8 mouse cellular contexts compared by ENCODE assay signal in genomic region chr7:17058816-17059462, GRCm38 (mm10). TPM values are rescaled to one million over a fixed set of nuclear protein-coding genes. Genes with fewer than 3 reads are reported as not detected.
A peak's percentile ranks its signal among the peaks of the same experiment; 100 is the strongest.
DNase-seq lines count a peak whose midpoint lies in the region; ATAC-seq and TF ChIP-seq lines count a peak whose summit lies in the region.

No protein-coding gene starts in this region.

- no peak overlapping the region for H3K4me3 ChIP-seq in bone marrow, adult 2 months (replicated peaks; ENCODE audit: control insufficient read depth, low read depth, low read length)
- H3K4me3 ChIP-seq in heart, embryonic 15.5 days, result peak overlapping the region; percentile 78
- peak overlapping the region; percentile 60 for H3K4me3 ChIP-seq in stomach, postnatal 0 days (ENCODE audit: low read depth, low read length)

- H3K9ac ChIP-seq in heart, embryonic 15.5 days, result peak overlapping the region; percentile 39
- H3K9ac ChIP-seq in stomach, postnatal 0 days (ENCODE audit: low read length), result peak overlapping the region; percentile 57

- peak overlapping the region; percentile 71 for H3K4me2 ChIP-seq in heart, embryonic 15.5 days
- H3K4me2 ChIP-seq in stomach, postnatal 0 days (replicated peaks; ENCODE audit: low read depth), result peak overlapping the region; percentile 51

- H3K9me3 ChIP-seq in heart, embryonic 15.5 days (replicated peaks), result no peaks in the 10 kb centered on the region
- no peaks in the 10 kb centered on the region for H3K9me3 ChIP-seq in stomach, postnatal 0 days (ENCODE audit: control insufficient read depth, low read length)

- H3K27me3 ChIP-seq in heart, embryonic 15.5 days, result no peaks in the 10 kb centered on the region
- no peaks in the 10 kb centered on the region for H3K27me3 ChIP-seq in stomach, postnatal 0 days (ENCODE audit: control insufficient read depth, insufficient read depth, low read length)

- no peak for TF ChIP-seq POLR2A in bone marrow, adult 2 months (IDR thresholded peaks at IDR 0.05; ENCODE audit: borderline replicate concordance, control insufficient read depth, low read depth, low read length)

- H3K36me3 ChIP-seq in heart, embryonic 15.5 days, result peaks cover 14% of the 10 kb centered on the region
- peaks cover 3% of the 10 kb centered on the region; the same call in 1 of the 2 replicates for H3K36me3 ChIP-seq in stomach, postnatal 0 days (ENCODE audit: control insufficient read depth, insufficient read depth, low read length)

- H3K4me1 ChIP-seq in bone marrow, adult 2 months (ENCODE audit: control insufficient read depth, insufficient read depth, low read length), result peaks cover 6% of the 10 kb centered on the region
- H3K4me1 ChIP-seq in heart, embryonic 15.5 days (replicated peaks), result peaks cover 63% of the 10 kb centered on the region
- H3K4me1 ChIP-seq in stomach, postnatal 0 days (replicated peaks; ENCODE audit: control insufficient read depth, insufficient read depth), result peaks cover 9% of the 10 kb centered on the region

- TF ChIP-seq EP300 in stomach, postnatal 0 days (optimal IDR thresholded peaks at IDR 0.05), result no peak

- intact Hi-C loops in left cerebral cortex, postnatal 36 days (cut with DNase I), result no loop called here

- peak overlapping the region; percentile 39 for H3K27ac ChIP-seq in bone marrow, adult 2 months (ENCODE audit: control insufficient read depth, insufficient read depth, low read depth, low read length, poor library complexity)
- peak overlapping the region; percentile 96 for H3K27ac ChIP-seq in heart, embryonic 15.5 days
- peak overlapping the region; percentile 99 for H3K27ac ChIP-seq in stomach, postnatal 0 days (replicated peaks)

- TF ChIP-seq CTCF in bone marrow, adult 2 months (IDR thresholded peaks at IDR 0.05; ENCODE audit: control insufficient read depth, insufficient read depth, low read length), result no peak
- no peak for TF ChIP-seq CTCF in stomach, postnatal 0 days (IDR thresholded peaks at IDR 0.05; ENCODE audit: low read depth)

- no peak for ATAC-seq in heart, embryonic 15.5 days (replicated peaks; ENCODE audit: insufficient number of reproducible peaks, insufficient read depth, low FRiP score, low read depth)
- ATAC-seq in stomach, postnatal 0 days (ENCODE audit: low FRiP score, low TSS enrichment), result peak; percentile 25

- WGBS in bone marrow, adult 2 months, result 14% methylated on average over 8 of the region's 8 CpGs
- 24% methylated on average over 8 of the region's 8 CpGs for WGBS in heart, embryonic 15.5 days
- 3% methylated on average over 8 of the region's 8 CpGs for WGBS in stomach, postnatal 0 days

- peak; percentile 61 for DNase-seq in layer of hippocampus, adult 11-12 months (ENCODE audit: low spot score)
- no peak for DNase-seq in layer of hippocampus, adult 9-11 months
- DNase-seq in kidney, postnatal 10 days, result peak; percentile 79
- peak; percentile 88 for DNase-seq in lung, postnatal 36 days
- peak; percentile 85 for DNase-seq in stomach, postnatal 0 days (ENCODE audit: low spot score)
- no peak for DNase-seq in left cerebral cortex, postnatal 36 days (ENCODE audit: low spot score in 2 of 2)

RNA-seq across cellular contexts. Expression of gene Hif3a, which starts 3.3 kb away (rescaled TPM):
- polyA plus RNA-seq in bone marrow, adult 2 months (2011; ENCODE audit: insufficient read depth, insufficient read length, low replicate concordance, missing spikeins), result 1.8 and 3.3 TPM in 2 replicates
- 36.4 and 44.0 TPM in 2 replicates for polyA plus RNA-seq in heart, embryonic 15.5 days (2015; fragmentation: Nextera tagmentation; extraction: Ambion mirVana)
- 3.4 and 4.0 TPM in 2 replicates for polyA plus RNA-seq in stomach, postnatal 0 days (2015; fragmentation: Nextera tagmentation; extraction: Ambion mirVana)
- 10 to 100 TPM in 1 of 2 experiments, 1 to 10 TPM in 1; 6.8 to 16.0 TPM for total RNA-seq in left cerebral cortex, postnatal 36 days (2021)

RNA-seq across cellular contexts. Expression of gene Psg16, which starts 14.9 kb away (rescaled TPM):
- 1.1 and 1.6 TPM in 2 replicates for polyA plus RNA-seq in bone marrow, adult 2 months (2011; ENCODE audit: insufficient read depth, insufficient read length, low replicate concordance, missing spikeins)
- 0.08 and 0.16 TPM in 2 replicates for polyA plus RNA-seq in heart, embryonic 15.5 days (2015; fragmentation: Nextera tagmentation; extraction: Ambion mirVana)
- 0.05 and 0.12 TPM in 2 replicates for polyA plus RNA-seq in stomach, postnatal 0 days (2015; fragmentation: Nextera tagmentation; extraction: Ambion mirVana)
- total RNA-seq in left cerebral cortex, postnatal 36 days (2021), result 1 to 10 TPM; 4.1 to 6.3 TPM

RNA-seq across cellular contexts. Expression of gene Ppp5c, which starts 31.2 kb away (rescaled TPM):
- polyA plus RNA-seq in bone marrow, adult 2 months (2011; ENCODE audit: insufficient read depth, insufficient read length, low replicate concordance, missing spikeins), result 30.6 and 70.5 TPM in 2 replicates
- polyA plus RNA-seq in heart, embryonic 15.5 days (2015; fragmentation: Nextera tagmentation; extraction: Ambion mirVana), result 82.5 and 99.2 TPM in 2 replicates
- 51.6 and 57.5 TPM in 2 replicates for polyA plus RNA-seq in stomach, postnatal 0 days (2015; fragmentation: Nextera tagmentation; extraction: Ambion mirVana)
- total RNA-seq in left cerebral cortex, postnatal 36 days (2021), result 100 to 1,000 TPM; 159 to 168 TPM

Comparison
In these comparisons a context has a peak if more than half of its experiments do, and no peak if none do; other contexts are left out.
1. DNase-seq: peak in layer of hippocampus, adult 11-12 months (single experiment), kidney, postnatal 10 days (single experiment), lung, postnatal 36 days (single experiment) and stomach, postnatal 0 days (single experiment); none in layer of hippocampus, adult 9-11 months (single experiment) and left cerebral cortex, postnatal 36 days (0 of 2).
2. H3K27ac ChIP-seq: peak in every context shown above with its lines; median percentile 99 in stomach, postnatal 0 days; 96 in heart, embryonic 15.5 days; 39 in bone marrow, adult 2 months.